Mouse (Mus musculus): ENCODE measurements around the gene Mical2.

Gene Mical2

GRCm38 (mm10) chr7:112313211-112313610 lies 87.6 kb downstream of the Mical2 start:
- no peak for DNase-seq (ENCODE audit: extremely low spot score, low spot score)

- no peak for DNase-seq (ENCODE audit: extremely low spot score, low spot score)
Observed at GRCm38 (mm10) chr7:112313670-112314069, 88.0 kb downstream of the Mical2 start.

GRCm38 (mm10) chr7:112316239-112316638 lies 90.6 kb downstream of the Mical2 start:
- DNase-seq (ENCODE audit: extremely low spot score, low spot score), result no peak

GRCm38 (mm10) chr7:112317491-112317890 lies 91.8 kb downstream of the Mical2 start:
- DNase-seq (ENCODE audit: extremely low spot score, low spot score), result no peak

- no peak for DNase-seq (ENCODE audit: extremely low spot score, low spot score)
Observed at GRCm38 (mm10) chr7:112318306-112318705, 92.7 kb downstream of the Mical2 start.

GRCm38 (mm10) chr7:112319419-112319818 lies 93.8 kb downstream of the Mical2 start:
- DNase-seq (ENCODE audit: extremely low spot score, low spot score), result no peak

GRCm38 (mm10) chr7:112320052-112320730 lies 94.5 kb downstream of the Mical2 start:
- no peak for DNase-seq (ENCODE audit: extremely low spot score, low spot score)

GRCm38 (mm10) chr7:112321798-112322794 lies 96.4 kb downstream of the Mical2 start:
- no peak for DNase-seq (ENCODE audit: extremely low spot score, low spot score)

- no peak for DNase-seq (ENCODE audit: extremely low spot score, low spot score)
Observed at GRCm38 (mm10) chr7:112324577-112324976, 98.9 kb downstream of the Mical2 start.

GRCm38 (mm10) chr7:112326852-112327251 lies 101.2 kb downstream of the Mical2 start:
- DNase-seq (ENCODE audit: extremely low spot score, low spot score), result no peak

GRCm38 (mm10) chr7:112328969-112329368 lies 103.3 kb downstream of the Mical2 start:
- no peak for DNase-seq (ENCODE audit: extremely low spot score, low spot score)

GRCm38 (mm10) chr7:112329496-112329895 lies 103.8 kb downstream of the Mical2 start:
- no peak for DNase-seq (ENCODE audit: extremely low spot score, low spot score)

GRCm38 (mm10) chr7:112330935-112331334 lies 105.3 kb downstream of the Mical2 start:
- no peak for DNase-seq (ENCODE audit: extremely low spot score, low spot score)

- DNase-seq (ENCODE audit: extremely low spot score, low spot score), result no peak
Observed at GRCm38 (mm10) chr7:112331804-112332203, 106.1 kb downstream of the Mical2 start.

- no peak for DNase-seq (ENCODE audit: extremely low spot score, low spot score)
Observed at GRCm38 (mm10) chr7:112332426-112332825, 106.8 kb downstream of the Mical2 start.

- no peak for DNase-seq (ENCODE audit: extremely low spot score, low spot score)
Observed at GRCm38 (mm10) chr7:112333404-112333803, 107.7 kb downstream of the Mical2 start.

GRCm38 (mm10) chr7:112336213-112336631 lies 110.6 kb downstream of the Mical2 start:
- DNase-seq (ENCODE audit: extremely low spot score, low spot score), result no peak

- DNase-seq (ENCODE audit: extremely low spot score, low spot score), result no peak
Observed at GRCm38 (mm10) chr7:112336769-112337168, 111.1 kb downstream of the Mical2 start.

- no peak for DNase-seq (ENCODE audit: extremely low spot score, low spot score)
Observed at GRCm38 (mm10) chr7:112337736-112338135, 112.1 kb downstream of the Mical2 start.

GRCm38 (mm10) chr7:112341052-112341451 lies 115.4 kb downstream of the Mical2 start:
- no peak for DNase-seq (ENCODE audit: extremely low spot score, low spot score)

GRCm38 (mm10) chr7:112345687-112346086 lies 120.0 kb downstream of the Mical2 start:
- DNase-seq (ENCODE audit: extremely low spot score, low spot score), result no peak

GRCm38 (mm10) chr7:112351541-112351940 lies 125.9 kb downstream of the Mical2 start:
- DNase-seq (ENCODE audit: extremely low spot score, low spot score), result peak; percentile 47

Measured in neural tube, embryonic 10.5 days (tissue).